Mouse (Mus musculus): ENCODE results near the gene Troap.
"Not testable (repeated sequence)": the region's sequence is repeated elsewhere in the genome, so short reads cannot be mapped to it uniquely, and the experiment has no call there.

Gene Troap

GRCm38 (mm10) chr15:99038025-99038424 lies 36.4 kb upstream of the Troap start:
- no peak overlapping the region for H3K4me3 ChIP-seq (replicated peaks; ENCODE audit: low read length)
- no peak for TF ChIP-seq CTCF (conservative IDR thresholded peaks at IDR 0.05; ENCODE audit: low read length)
- no peak for TF ChIP-seq POU5F1 (IDR thresholded peaks at IDR 0.05; ENCODE audit: borderline replicate concordance, low read length)
- no peak for TF ChIP-seq NANOG (IDR thresholded peaks at IDR 0.05; ENCODE audit: borderline replicate concordance, low read length)

DNA sequence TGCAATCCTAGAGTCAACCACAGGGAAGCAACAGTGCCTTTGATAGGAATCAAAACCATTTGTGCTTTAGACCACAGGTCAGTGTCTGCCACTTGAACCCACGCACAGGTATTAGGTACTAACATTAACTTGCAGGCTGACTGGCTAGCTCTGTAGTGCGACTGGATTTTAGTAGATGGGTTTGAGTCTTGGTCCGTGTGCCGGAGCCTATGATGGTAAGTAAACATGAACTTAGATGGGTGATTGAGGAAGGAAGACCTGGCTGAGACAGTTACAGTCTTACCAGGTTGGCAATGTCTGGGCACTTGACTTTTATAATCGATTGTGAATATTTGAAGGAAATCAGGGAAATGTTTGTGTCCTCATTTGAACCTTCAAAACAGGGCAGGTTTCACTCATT lies 35.6 kb upstream of the Troap start:
- no peaks in the 10 kb centered on the region for H3K9me3 ChIP-seq (ENCODE audit: low read length)
- no peaks in the 10 kb centered on the region; the same call in 1 of the 2 replicates for H3K27me3 ChIP-seq (ENCODE audit: insufficient read depth, low read length)
- H3K4me3 ChIP-seq (replicated peaks; ENCODE audit: low read length): no peak overlapping the region
- TF ChIP-seq NANOG (IDR thresholded peaks at IDR 0.05; ENCODE audit: borderline replicate concordance, low read length): no peak
- peaks cover 44% of the 10 kb centered on the region for H3K4me1 ChIP-seq (replicated peaks; ENCODE audit: low read depth, low read length)
- H3K36me3 ChIP-seq (ENCODE audit: insufficient read depth, low read length): peaks cover 42% of the 10 kb centered on the region

More at GRCm38 (mm10) chr15:99038025-99038424, 36.4 kb upstream of the Troap start:
- Histone ChIP-seq H3K4me1 (replicated peaks; ENCODE audit: low read depth, low read length) (peaks cover 52% of the 10 kb centered on the region), H3K36me3 (ENCODE audit: insufficient read depth, low read length) (peaks cover 50% of the 10 kb centered on the region), H3K9me3 (ENCODE audit: low read length) (no peaks in the 10 kb centered on the region), H3K27me3 (ENCODE audit: insufficient read depth, low read length) (no peaks in the 10 kb centered on the region; the same call in 1 of the 2 replicates)

DNA sequence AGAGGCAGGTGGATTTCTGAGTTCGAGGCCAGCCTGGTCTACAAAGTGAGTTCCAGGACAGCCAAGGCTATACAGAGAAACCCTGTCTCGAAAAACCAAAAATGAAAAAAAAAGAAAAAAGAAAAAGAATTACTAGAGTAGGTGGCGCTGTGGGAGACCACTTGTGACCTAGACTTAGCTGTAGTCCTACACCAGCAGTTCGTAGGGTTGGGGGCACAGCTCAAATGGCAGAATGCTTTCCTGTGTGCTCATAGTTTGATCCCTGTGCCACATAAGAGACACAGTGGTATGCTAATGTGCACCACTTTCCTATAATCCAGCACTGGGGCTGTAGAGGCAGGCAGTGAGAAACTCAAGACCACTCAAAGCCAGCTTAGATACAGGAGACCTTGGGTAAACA lies 35.1 kb upstream of the Troap start:
- TF ChIP-seq CTCF (conservative IDR thresholded peaks at IDR 0.05; ENCODE audit: low read length): no peak
- no peak for TF ChIP-seq POU5F1 (IDR thresholded peaks at IDR 0.05; ENCODE audit: borderline replicate concordance, low read length)
- no peak for TF ChIP-seq NANOG (IDR thresholded peaks at IDR 0.05; ENCODE audit: borderline replicate concordance, low read length)
- H3K9me3 ChIP-seq (ENCODE audit: low read length): no peaks in the 10 kb centered on the region
- H3K4me3 ChIP-seq (replicated peaks; ENCODE audit: low read length): peak overlapping the region; percentile 54; the same call in 1 of the 2 replicates
- H3K27me3 ChIP-seq (ENCODE audit: insufficient read depth, low read length): no peaks in the 10 kb centered on the region; the same call in 1 of the 2 replicates
- peaks cover 40% of the 10 kb centered on the region for H3K36me3 ChIP-seq (ENCODE audit: insufficient read depth, low read length)
- H3K4me1 ChIP-seq (replicated peaks; ENCODE audit: low read depth, low read length): peaks cover 44% of the 10 kb centered on the region

- H3K4me3 ChIP-seq (replicated peaks; ENCODE audit: low read length): peak overlapping the region; percentile 54
These were observed 34.1 kb upstream of the Troap start for GRCm38 (mm10) chr15:99039996-99040919.

DNA sequence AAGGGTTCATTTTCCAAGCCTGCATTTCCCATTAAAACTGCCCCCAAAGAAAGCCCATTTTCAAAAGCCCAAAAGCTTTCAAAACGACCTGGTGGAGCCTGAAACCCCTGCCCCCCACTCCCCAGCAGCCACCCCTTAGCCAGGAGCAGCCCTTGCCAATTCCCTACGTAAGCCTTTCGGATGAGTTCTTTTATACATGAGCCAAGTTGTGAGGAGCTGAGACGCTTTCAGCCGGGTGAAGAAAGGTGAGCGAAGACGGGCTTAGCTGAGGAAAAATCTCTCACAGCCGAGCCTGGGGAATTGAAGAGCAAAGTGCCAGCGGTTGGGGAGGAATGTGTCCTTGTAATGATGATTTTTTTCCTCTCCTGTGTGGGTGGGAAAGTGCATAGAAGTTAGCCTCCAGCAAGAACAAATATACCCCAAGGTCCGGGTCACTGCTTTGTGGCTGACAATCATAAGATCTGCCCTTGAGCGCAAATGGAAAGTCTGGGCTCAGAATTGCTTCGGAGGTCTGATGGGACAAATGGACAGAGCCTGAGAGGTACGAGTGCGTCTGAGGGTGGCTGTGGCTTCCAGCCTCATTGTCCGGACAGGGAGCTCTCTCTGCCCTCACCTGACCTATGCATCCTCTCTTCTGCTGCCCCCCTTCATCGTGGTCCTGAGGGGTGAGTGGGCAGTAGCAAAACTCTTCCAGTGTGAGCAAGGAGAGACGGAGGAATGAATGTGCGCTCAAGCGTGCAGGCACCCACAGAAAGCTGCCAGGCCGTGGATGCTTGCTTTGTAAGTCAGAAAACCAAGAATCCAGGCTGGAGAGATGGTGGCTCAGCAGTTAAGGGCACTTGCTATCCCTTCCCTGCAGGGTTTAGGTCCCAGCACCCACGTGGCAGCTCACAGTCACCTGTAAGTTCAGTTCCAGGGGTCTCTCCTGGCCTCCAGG lies 33.2 kb upstream of the Troap start:
- Histone ChIP-seq H3K36me3 (ENCODE audit: insufficient read depth, low read length) (peaks cover 21% of the 10 kb centered on the region), H3K4me3 (replicated peaks; ENCODE audit: low read length) (no peak overlapping the region), H3K4me1 (replicated peaks; ENCODE audit: low read depth, low read length) (peaks cover 47% of the 10 kb centered on the region), H3K9me3 (ENCODE audit: low read length) (no peaks in the 10 kb centered on the region), H3K27me3 (ENCODE audit: insufficient read depth, low read length) (no peaks in the 10 kb centered on the region; the same call in 1 of the 2 replicates)
- no peak for TF ChIP-seq NANOG (IDR thresholded peaks at IDR 0.05; ENCODE audit: borderline replicate concordance, low read length)
- no peak for TF ChIP-seq CTCF (conservative IDR thresholded peaks at IDR 0.05; ENCODE audit: low read length)
- no peak for TF ChIP-seq POU5F1 (IDR thresholded peaks at IDR 0.05; ENCODE audit: borderline replicate concordance, low read length)

More at GRCm38 (mm10) chr15:99039996-99040919, 34.1 kb upstream of the Troap start:
- peaks cover 30% of the 10 kb centered on the region for H3K36me3 ChIP-seq (ENCODE audit: insufficient read depth, low read length)
- no peak for TF ChIP-seq NANOG (IDR thresholded peaks at IDR 0.05; ENCODE audit: borderline replicate concordance, low read length)
- TF ChIP-seq POU5F1 (IDR thresholded peaks at IDR 0.05; ENCODE audit: borderline replicate concordance, low read length): no peak
- TF ChIP-seq CTCF (conservative IDR thresholded peaks at IDR 0.05; ENCODE audit: low read length): peak; percentile 85
- no peaks in the 10 kb centered on the region for H3K9me3 ChIP-seq (ENCODE audit: low read length)
- H3K4me1 ChIP-seq (replicated peaks; ENCODE audit: low read depth, low read length): peaks cover 52% of the 10 kb centered on the region
- no peaks in the 10 kb centered on the region; the same call in 1 of the 2 replicates for H3K27me3 ChIP-seq (ENCODE audit: insufficient read depth, low read length)

- TF ChIP-seq POU5F1 (IDR thresholded peaks at IDR 0.05; ENCODE audit: borderline replicate concordance, low read length): no peak
- TF ChIP-seq NANOG (IDR thresholded peaks at IDR 0.05; ENCODE audit: borderline replicate concordance, low read length): no peak
- no peak for TF ChIP-seq CTCF (conservative IDR thresholded peaks at IDR 0.05; ENCODE audit: low read length)
- Histone ChIP-seq H3K4me1 (replicated peaks; ENCODE audit: low read depth, low read length) (peaks cover 40% of the 10 kb centered on the region), H3K9me3 (ENCODE audit: low read length) (no peaks in the 10 kb centered on the region), H3K27me3 (ENCODE audit: insufficient read depth, low read length) (peaks cover 4% of the 10 kb centered on the region; the same call in 1 of the 2 replicates), H3K36me3 (ENCODE audit: insufficient read depth, low read length) (peaks cover 13% of the 10 kb centered on the region), H3K4me3 (replicated peaks; ENCODE audit: low read length) (no peak overlapping the region)
These were observed 32.0 kb upstream of the Troap start for GRCm38 (mm10) chr15:99042334-99042733.

- Histone ChIP-seq H3K27me3 (ENCODE audit: insufficient read depth, low read length) (peaks cover 4% of the 10 kb centered on the region; the same call in 1 of the 2 replicates), H3K9me3 (ENCODE audit: low read length) (no peaks in the 10 kb centered on the region), H3K36me3 (ENCODE audit: insufficient read depth, low read length) (no peaks in the 10 kb centered on the region), H3K4me3 (replicated peaks; ENCODE audit: low read length) (no peak overlapping the region), H3K4me1 (replicated peaks; ENCODE audit: low read depth, low read length) (peaks cover 32% of the 10 kb centered on the region)
- TF ChIP-seq NANOG (IDR thresholded peaks at IDR 0.05; ENCODE audit: borderline replicate concordance, low read length) (no peak), CTCF (conservative IDR thresholded peaks at IDR 0.05; ENCODE audit: low read length) (no peak), POU5F1 (IDR thresholded peaks at IDR 0.05; ENCODE audit: borderline replicate concordance, low read length) (no peak)
These were observed 29.5 kb upstream of the Troap start for GRCm38 (mm10) chr15:99044854-99045253.

DNA sequence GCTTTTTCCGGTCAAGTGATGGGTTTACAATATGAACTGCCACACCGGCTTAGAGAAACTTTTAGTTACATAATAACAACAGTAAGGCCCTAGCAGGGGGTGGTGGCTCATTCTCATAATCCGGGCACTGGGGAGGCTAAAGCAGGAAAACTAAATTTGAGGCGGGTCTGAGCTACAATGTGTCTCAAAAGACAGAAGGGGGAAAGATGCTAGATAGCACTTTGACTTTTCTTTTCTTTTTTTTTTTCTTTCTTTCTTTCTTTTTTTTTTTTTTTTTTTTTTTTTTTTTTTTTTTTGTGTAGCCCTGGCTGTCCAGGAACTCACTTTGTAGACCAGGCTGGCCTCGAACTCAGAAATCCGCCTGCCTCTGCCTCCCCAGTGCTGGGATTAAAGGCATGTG lies 28.6 kb upstream of the Troap start:
- H3K4me1 ChIP-seq (replicated peaks; ENCODE audit: low read depth, low read length): peaks cover 27% of the 10 kb centered on the region
- H3K4me3 ChIP-seq (replicated peaks; ENCODE audit: low read length); H3K9me3 ChIP-seq (ENCODE audit: low read length); H3K36me3 ChIP-seq (ENCODE audit: insufficient read depth, low read length); H3K27me3 ChIP-seq (ENCODE audit: insufficient read depth, low read length): not testable (repeated sequence)

Measured in E14TG2a.4 (cell line).